Mouse (Mus musculus) left cerebral cortex, postnatal 14 days (tissue): ENCODE data around the gene Lsmem1. TPM values are rescaled to one million over a fixed set of nuclear protein-coding genes. Genes with fewer than 3 reads are reported as not detected.
A peak's percentile ranks its signal among the peaks of the same experiment; 100 is the strongest.

Experiments used
- DNase-seq, 2 experiments: peaks; one replicate each; pipeline ENCODE4 v3.0.0; 2021 to 2022; ENCODE audit warnings: low spot score in 2 of 2, mixed read lengths in 1 of 2
- intact Hi-C: fragments of 180-260 bp; cut with DNase I; formaldehyde crosslinking; loops from one replicate; pipeline ENCODE4 v1.15.1; 2025
- long read RNA-seq, 2 experiments: library from polyadenylated mRNA; stranded (forward); transcript quantifications; one replicate each; pipeline ENCODE4 v2.0.0; 2021
- total RNA-seq, 2 experiments: library from RNA; stranded (reverse); gene quantifications; 2 replicates each; pipeline ENCODE4 v1.2.3; 2021

Lsmem1 gene
- total RNA-seq, result 1 to 10 TPM in 1 of 2 experiments, under 1 TPM in 1; 0.97 to 1.1 TPM
- long read RNA-seq, experiment 1, partial matches to known transcripts, result 0 of 3 reads
- long read RNA-seq, experiment 1, other reads (novel, unspliced or antisense), result 1 of 3 reads
- long read RNA-seq, experiment 2, partial matches to known transcripts, result 0 of 1 reads
- long read RNA-seq, experiment 2, other reads (novel, unspliced or antisense), result 0 of 1 reads

GRCm38 (mm10) chr12:40199302-40199701 lies at the start of gene Lsmem1:
Gene Lsmem1, minus strand, starts transcription at chr12:40199490.
- intact Hi-C loops, result no loop called here
- DNase-seq, result peak; percentile 37 to 69

- no peak for DNase-seq
- intact Hi-C loops, result no loop called here
Observed at GRCm38 (mm10) chr12:40248454-40249180, 49.3 kb upstream of the Lsmem1 start, which contains the start of gene Ifrd1. Gene Ifrd1, minus strand, starts transcription at chr12:40248504.

DNA sequence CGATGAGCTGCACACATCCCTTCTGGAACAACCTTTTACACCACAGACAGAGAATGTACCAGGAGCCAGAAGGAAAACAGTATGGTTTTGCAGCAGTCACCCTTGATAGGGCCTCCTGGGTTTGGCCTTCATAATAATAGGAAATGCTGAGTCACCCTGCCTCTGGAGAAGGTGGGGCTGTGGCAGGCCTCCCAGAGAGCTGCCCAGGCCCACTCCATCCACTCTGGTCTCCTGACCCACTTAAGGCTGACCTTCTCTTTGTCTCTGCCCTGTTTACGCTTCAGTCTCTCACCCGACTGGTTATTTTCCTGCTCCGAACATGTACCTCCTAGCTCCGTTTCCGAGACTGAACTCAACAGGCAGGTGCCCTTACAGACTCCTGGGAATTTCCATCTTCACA lies 48.7 kb upstream of the Lsmem1 start:
- no peak for DNase-seq

DNA sequence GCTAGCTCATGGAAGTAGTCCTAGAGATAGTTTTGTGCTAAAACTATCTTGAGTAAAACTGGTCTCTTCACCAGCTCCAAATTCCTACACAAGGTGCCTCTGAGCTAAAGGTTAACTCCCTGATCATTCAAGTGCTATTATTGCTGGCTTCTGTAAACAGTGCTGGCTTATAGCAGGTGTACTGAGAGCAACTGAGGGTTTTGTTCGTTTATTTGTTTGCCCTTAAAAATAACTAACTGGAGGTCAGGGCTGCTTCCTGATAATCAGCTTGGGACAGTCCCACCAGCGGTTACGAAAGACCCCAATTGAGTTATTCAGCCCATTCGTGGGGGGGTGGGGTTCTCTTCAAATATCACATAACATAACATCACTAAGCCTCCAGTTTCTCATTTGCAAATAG lies 48.1 kb upstream of the Lsmem1 start:
- intact Hi-C loops, result no loop called here
- DNase-seq, result no peak

More for the DNA sequence above, 48.7 kb upstream of the Lsmem1 start:
- intact Hi-C loops, result no loop called here

DNA sequence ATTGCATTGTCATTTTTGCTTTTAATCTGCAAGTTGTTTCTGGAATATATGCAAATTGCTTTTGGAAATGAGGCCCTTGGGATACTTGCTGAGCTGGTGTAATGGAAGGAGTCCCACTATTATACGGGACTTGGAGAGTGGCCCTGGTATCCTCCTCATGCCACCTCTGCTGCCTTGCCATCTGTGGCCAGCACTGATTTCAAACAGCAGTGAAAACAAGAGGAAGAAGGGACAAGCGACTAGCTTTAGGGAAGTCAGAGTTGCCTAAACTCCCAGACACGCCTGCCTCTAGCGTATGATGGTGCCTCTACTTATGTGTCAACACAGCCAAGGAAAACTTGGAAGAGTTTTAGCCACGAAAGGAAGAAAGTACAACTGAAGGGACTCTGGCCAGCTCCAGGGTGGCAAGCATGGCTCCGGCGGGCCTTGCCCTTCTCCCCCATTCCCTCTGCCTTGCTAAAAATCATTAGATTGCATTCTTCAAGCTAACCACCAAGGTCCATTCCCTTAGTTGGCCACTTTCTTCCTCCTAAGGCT lies 46.2 kb upstream of the Lsmem1 start:
- intact Hi-C loops, result no loop called here

GRCm38 (mm10) chr12:40244926-40245325 lies 45.6 kb upstream of the Lsmem1 start:
- intact Hi-C loops, result no loop called here
- DNase-seq, result no peak

More for the DNA sequence above, 46.2 kb upstream of the Lsmem1 start:
- DNase-seq, result no peak

DNA sequence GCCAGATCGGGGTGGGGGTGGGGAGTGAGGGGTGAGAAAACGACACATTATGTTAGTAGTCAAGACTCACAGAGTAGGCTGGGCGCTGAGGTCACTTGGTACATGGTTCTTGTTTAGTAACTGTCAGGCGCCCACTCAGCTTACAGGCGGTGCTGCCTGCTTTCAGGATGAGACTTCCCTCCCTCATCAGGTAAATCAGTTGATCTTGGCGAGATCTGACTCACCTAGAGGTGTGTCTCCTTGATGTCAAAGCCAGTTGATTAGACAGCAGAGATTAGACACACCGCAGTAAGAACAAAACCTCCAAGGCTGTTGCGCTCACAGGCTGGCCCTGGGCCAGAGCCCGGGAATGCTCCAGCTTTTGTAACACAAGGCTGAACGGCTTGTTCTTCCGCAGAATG lies 44.5 kb upstream of the Lsmem1 start:
- intact Hi-C loops, result no loop called here
- DNase-seq, result peak in 1 of 2 experiments; percentile 34

DNA sequence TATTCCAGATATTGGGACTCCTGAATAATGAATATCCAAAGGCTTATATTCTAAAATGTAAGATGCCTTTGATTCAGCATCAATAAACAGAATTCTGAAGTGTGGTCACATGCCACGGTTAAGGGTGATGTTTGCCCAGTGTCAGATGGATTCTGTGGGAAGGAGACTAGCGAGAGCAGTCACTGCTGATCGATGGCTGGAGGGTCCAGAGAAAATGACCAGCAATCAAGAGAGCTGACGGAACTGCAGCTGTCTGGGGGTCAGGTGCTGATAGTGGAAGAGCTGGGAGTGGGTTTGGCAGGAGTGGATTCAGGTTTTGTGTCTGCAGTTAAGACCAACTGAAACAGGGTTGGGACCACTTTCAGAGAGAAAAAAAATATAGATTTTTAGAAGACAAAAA lies 44.0 kb upstream of the Lsmem1 start:
- DNase-seq, result no peak
- intact Hi-C loops, result no loop called here

GRCm38 (mm10) chr12:40239161-40239560 lies 39.9 kb upstream of the Lsmem1 start:
- intact Hi-C loops, result no loop called here
- no peak for DNase-seq

DNA sequence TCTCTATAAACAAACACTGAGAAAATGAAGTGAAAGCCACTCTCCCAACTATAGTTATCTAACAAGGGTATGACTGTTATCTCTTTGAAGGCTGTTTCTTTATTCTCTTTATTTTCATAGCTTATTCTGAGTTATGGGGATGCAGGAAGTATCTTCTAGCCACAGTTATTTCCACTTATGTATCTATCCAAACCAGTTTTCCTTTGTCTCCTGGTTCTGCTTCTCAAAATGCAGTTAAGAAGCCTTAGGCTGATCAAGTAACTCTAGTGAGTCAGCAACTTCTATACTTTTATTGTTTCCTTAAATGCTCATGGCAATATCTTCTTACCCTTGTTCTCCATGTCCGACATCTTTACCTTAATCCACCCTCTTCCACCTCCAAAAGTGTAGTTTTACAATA lies 32.9 kb upstream of the Lsmem1 start:
- DNase-seq, result no peak

DNA sequence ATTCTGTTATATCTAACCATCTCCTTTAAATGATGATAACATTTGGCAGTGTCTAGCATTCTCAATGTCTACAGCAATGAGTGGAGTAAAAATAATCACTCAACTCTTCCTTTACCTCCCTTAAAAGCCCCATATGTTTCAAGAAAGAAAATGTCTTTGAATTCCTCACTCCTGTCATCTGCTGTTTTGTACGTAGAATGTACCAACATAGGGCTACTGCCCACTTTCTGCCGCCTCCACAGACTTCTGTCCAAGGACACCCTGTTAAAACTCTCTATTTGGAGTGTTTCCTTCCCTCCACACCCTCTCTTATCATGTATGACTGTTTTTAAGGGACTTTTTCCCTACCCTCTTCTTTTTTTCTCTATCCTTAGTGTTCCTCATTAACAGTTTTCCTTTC lies 32.3 kb upstream of the Lsmem1 start:
- peak; percentile 39 to 57 for DNase-seq
- intact Hi-C loops, result no loop called here

More for the DNA sequence above, 32.9 kb upstream of the Lsmem1 start:
- intact Hi-C loops, result no loop called here

DNA sequence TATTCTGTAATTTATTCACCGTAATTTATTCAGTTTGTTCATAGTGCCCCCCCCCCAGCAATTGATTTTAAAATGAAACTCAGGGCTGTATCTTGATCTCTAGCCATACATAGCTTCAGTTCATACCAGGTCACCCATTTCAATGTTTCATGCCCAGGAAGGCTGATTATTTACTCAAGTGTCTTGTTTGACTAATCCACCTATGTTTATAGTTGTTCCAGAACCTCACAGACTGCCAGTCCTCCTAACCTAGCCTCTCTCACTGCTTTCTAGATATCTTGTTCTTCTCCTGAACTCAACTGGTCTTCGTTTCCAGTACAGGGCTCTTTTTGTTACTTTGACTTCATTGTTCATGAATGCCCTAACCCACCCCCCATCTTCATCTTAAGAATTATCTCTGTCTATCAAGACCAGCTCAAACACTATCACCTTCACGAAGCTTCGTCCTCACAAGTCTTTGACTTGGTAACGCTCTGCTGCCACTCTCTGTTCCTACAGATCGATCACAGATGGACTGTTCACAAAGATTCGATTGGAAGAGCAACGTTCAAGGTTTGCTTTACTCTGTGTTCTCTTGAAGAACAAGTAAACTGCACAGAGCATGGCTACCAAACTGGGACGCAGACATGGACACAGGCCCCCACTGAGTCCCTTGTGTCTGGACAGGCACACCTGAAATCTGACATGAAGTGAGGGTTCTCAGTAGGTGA lies 25.0 kb upstream of the Lsmem1 start:
- intact Hi-C loops, result no loop called here
- DNase-seq, result no peak

- intact Hi-C loops, result no loop called here
- DNase-seq, result no peak
Observed at GRCm38 (mm10) chr12:40223676-40224075, 24.4 kb upstream of the Lsmem1 start.

DNA sequence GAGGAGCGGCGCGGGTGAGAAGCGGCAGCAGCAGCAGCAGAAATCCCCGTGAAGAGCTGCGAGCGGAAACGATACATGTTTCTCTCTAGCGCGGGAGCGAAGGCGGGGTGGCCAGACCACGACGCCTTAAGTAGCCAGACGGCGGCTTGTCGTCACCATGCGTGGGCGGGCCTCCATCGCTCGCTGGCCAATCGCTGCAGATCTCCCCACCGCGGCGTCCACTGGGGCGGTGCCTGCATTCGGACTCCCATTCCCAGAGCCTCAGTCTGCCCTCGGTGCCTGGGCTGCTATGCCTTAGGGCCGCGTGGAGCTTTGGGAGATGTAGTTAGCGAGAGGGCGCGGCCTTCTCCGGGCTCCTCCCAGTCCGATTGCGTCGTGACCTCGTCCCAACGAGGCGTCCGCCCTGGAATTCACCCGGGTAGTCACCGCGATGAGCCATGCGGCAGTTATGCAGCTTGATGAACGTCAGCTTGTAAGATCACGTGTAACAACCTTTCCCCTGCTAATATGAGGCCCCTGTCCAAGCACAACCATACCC lies 23.9 kb upstream of the Lsmem1 start:
- intact Hi-C loops, result no loop called here

DNA sequence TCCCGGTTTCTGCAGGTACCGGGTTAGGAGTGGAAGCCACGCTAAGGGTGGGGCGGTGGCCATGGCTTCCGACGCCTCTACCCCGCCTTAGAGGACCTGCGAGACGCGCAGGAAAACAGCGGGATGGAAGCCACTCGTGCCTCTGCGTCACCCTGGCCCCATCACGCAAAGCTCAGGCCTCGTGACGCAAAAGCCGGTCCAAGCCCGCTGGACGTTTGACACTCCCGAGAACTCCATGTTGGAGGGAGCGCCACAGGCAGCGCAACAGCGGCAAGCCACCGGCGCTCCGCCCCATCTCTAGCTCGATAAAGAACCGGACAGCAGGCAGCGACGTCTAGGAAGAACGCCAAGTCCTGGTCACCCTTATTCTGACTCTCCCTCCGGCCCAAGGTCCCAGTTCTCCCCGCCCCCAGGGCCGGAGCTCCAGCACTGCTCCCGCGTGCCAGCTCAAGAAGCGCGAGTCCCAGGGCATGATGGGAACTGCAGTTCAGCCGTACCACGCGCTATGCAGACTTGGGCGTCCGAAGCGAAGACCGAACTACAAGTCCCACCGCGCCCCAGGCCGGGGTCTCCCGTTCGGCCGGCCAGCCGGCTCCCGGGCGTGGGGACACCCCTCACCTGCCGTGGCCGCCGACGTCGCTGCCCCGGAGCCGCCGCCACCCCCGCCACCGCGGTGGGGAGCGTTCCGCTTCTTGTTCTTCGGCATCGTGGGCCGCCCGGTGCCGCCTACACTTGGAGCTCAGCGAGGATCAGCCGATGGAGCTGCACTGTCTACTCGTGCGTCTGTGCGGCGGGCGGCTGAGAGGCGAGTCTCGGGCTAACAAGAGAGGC lies 23.2 kb upstream of the Lsmem1 start:
- intact Hi-C loops, result no loop called here
- DNase-seq, result peak; percentile 95 to 97

More for the DNA sequence above, 23.9 kb upstream of the Lsmem1 start:
- DNase-seq, result peak; percentile 100

DNA sequence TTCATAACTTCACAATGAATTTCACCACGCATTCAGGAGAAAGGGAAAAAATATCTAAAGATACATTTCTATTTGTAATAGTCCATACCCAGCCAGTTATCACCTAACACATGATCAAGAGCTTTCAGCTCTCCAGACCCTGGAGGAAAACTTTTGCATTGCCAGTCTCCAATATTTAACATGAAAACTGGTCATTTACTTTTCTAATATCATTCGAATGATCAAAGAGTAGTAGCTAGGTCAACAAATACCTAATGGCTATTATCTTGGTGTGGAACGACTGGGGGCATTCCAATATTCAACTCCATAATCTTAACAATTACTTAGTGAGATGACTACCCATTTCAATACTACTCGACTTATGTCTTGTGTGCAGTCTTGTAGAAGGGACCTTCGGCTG lies 22.3 kb upstream of the Lsmem1 start:
- intact Hi-C loops, result no loop called here
- no peak for DNase-seq

- DNase-seq, result no peak
- intact Hi-C loops, result no loop called here
Observed at GRCm38 (mm10) chr12:40220896-40221295, 21.6 kb upstream of the Lsmem1 start.

DNA sequence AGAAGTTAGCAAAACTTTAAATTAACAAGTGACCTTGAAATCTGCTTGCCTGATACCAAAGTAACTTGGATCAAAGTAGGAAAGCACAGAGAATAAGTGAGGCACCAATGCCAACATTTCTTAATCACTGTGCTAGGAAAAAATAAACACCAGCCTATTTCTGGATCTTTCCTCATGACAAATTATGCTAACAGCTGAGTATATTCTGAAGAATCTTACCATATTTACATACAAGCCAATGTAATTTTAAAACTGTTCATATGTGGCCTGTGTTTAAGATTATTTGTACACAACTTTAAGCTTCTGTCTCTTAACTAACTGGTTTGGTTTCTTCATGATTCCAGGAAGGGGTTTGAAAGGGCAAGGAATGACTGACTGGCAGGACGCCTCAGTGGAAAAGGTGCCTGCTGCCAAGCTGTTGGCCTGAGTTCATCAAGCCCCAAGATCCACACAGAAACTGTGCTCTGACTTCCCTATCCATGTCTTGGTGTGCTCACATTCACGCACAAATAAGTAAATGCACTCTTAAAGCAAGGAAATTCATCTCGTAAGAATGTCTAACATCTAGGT lies 20.8 kb upstream of the Lsmem1 start:
- intact Hi-C loops, result no loop called here
- no peak for DNase-seq

- no peak for DNase-seq
- intact Hi-C loops, result no loop called here
Observed at GRCm38 (mm10) chr12:40218430-40218945, 19.2 kb upstream of the Lsmem1 start.
